Mouse (Mus musculus) ES-E14 (cell line): ENCODE data around the gene Thrb. TPM values are rescaled to one million over a fixed set of nuclear protein-coding genes. Genes with fewer than 3 reads are reported as not detected.
"Not testable (repeated sequence)": the region's sequence is repeated elsewhere in the genome, so short reads cannot be mapped to it uniquely, and the experiment has no call there.

Experiments
- DNase-seq: peaks from one replicate; pipeline ENCODE4 v3.0.0-alpha.2; 2013; ENCODE audit warnings: low read depth, low spot score
- H3K27ac ChIP-seq: 2 replicates; pipeline ENCODE4 v1.5.1; 2012; ENCODE audit warnings: low read depth, mild to moderate bottlenecking, low read length, moderate library complexity, mixed read lengths; ENCODE audit not compliant: poor library complexity, insufficient read depth, severe bottlenecking
- H3K36me3 ChIP-seq: 2 replicates; pipeline ENCODE4 v1.6.1; 2012; ENCODE audit warnings: mild to moderate bottlenecking, low read length, moderate library complexity, mixed read lengths; ENCODE audit not compliant: control insufficient read depth, poor library complexity, insufficient read depth, severe bottlenecking
- H3K4me1 ChIP-seq, 2 experiments: fragments of 150-350 bp in 1 of 2; sonication (generic) in 1 of 2; 2 replicates each; pipeline ENCODE4 v1.6.1; 2012; ENCODE audit warnings: low read length in 2 of 2, mild to moderate bottlenecking in 1 of 2, mixed read lengths in 1 of 2; ENCODE audit not compliant: control insufficient read depth in 2 of 2, insufficient read depth in 2 of 2, poor library complexity in 1 of 2
- H3K4me3 ChIP-seq, 2 experiments: fragments of 150-350 bp in 1 of 2; sonication (generic) in 1 of 2; 2 replicates each; pipeline ENCODE4 v1.5.1; 2012; ENCODE audit warnings: low read length in 2 of 2, low read depth in 1 of 2, mild to moderate bottlenecking in 1 of 2, mixed read lengths in 1 of 2; ENCODE audit not compliant: insufficient read depth in 1 of 2, poor library complexity in 1 of 2, severe bottlenecking in 1 of 2
- H3K9ac ChIP-seq: 2 replicates; pipeline ENCODE4 v1.6.1; 2012; ENCODE audit warnings: low read depth, mild to moderate bottlenecking, low read length, mixed read lengths; ENCODE audit not compliant: poor library complexity, insufficient read depth, severe bottlenecking
- H3K9me3 ChIP-seq: fragments of 150-350 bp; sonication (generic); 2 replicates; pipeline ENCODE4 v1.6.1; 2012; ENCODE audit warnings: low read depth, mild to moderate bottlenecking, low read length; ENCODE audit not compliant: control insufficient read depth, insufficient read depth
- CHD2 ChIP-seq: IDR thresholded peaks from 2 replicates; pipeline ENCODE4 v1.6.1; 2014; ENCODE audit warnings: mild to moderate bottlenecking, low read depth, low read length, inconsistent platforms
- HCFC1 ChIP-seq: IDR thresholded peaks from 2 replicates; pipeline ENCODE4 v1.6.1; 2012; ENCODE audit warnings: low read length, inconsistent platforms, borderline replicate concordance; ENCODE audit not compliant: insufficient read depth
- MAFK ChIP-seq: IDR thresholded peaks from 2 replicates; pipeline ENCODE4 v1.6.1; 2014; ENCODE audit warnings: mild to moderate bottlenecking, low read depth, low read length, inconsistent platforms; ENCODE audit not compliant: insufficient read depth
- ZC3H11A ChIP-seq: IDR thresholded peaks from 2 replicates; pipeline ENCODE4 v1.6.1; 2012; ENCODE audit warnings: low read depth, mild to moderate bottlenecking, inconsistent platforms, low read length, borderline replicate concordance
- ZNF384 ChIP-seq: IDR thresholded peaks from 2 replicates; pipeline ENCODE4 v1.6.1; 2012; ENCODE audit warnings: low read depth, low read length, inconsistent platforms
- in situ Hi-C, 2 experiments: fragments of 600-800 bp; cut with MboI; formaldehyde crosslinking; loops; one replicate each; pipeline ENCODE4 v1.15.1; 2025; ENCODE audit warnings: low sequenced_read_pairs in 2 of 2, inconsistent platforms in 1 of 2; ENCODE audit not compliant: unreplicated experiment in 2 of 2
- total RNA-seq: library from RNA; depleted of rRNA; stranded (reverse); fragments of 300-350 nt; gene quantifications from 2 replicates; pipeline ENCODE4 v1.2.3, GENCODE M21; 2012

The Thrb gene
- total RNA-seq, 1 experiment: 0.76 TPM

- H3K27ac ChIP-seq: no peak overlapping the region
- H3K36me3 ChIP-seq: no peaks in the 10 kb centered on the region
- in situ Hi-C loops: no loop called here
- H3K9me3 ChIP-seq: no peaks in the 10 kb centered on the region
- no peak for DNase-seq
- TF ChIP-seq MAFK (0 out of 2 replicates have a peak, but pooled peaks have one; percentile 22), ZNF384 (no peak)
- no peaks in the 10 kb centered on the region for H3K4me1 ChIP-seq
- H3K9ac ChIP-seq: no peak overlapping the region
- H3K4me3 ChIP-seq: no peak overlapping the region
Measured at GRCm38 (mm10) chr14:17917899-17918298, 257.8 kb downstream of the Thrb start.

DNA sequence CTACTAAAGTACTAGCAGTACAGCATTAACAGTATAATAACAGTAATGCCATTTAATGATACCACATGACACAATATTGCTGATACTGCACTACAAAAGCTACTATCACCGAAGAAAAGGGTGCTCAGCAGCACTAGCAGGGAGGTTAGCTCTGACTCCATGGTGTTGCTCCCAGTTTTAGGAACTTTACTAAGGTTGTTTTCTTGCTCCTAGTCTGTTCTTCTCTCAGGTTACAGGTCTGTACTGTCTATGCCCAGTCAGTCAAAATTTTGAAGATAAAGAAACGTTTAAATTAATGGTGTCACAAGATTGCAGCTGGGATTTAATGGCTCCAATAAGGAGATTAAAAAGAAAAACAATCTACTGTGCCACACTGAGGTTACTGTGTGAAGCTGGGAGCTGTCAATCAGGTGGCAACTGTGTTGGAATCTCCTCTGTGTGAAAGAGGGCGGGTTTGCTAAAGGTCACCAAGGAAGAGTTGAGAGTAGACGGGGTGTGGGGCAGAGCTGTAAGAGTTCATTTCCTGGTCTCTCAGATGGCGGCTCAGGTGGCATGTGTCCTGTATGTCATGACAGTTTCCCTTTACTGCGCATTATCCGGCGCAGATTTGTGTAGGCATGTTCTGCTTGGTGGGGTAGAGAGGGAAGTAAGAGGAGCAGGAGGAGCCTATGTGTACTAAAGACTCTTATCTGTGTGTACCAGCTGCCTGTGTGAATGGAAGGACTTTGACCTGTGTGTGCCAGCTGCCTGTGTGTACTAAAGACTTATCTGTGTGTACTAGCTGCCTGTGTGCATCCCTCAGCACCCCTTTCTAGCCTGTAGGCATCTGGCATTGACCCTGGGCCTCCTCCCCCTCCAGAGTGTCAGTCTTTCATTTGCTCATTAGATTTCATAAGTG, 263.0 kb downstream of the Thrb start:
- DNase-seq: no peak
- H3K4me1 ChIP-seq: no peaks in the 10 kb centered on the region
- H3K4me3 ChIP-seq: no peak overlapping the region
- H3K9me3 ChIP-seq: no peaks in the 10 kb centered on the region
- no peaks in the 10 kb centered on the region for H3K36me3 ChIP-seq
- H3K9ac ChIP-seq: no peak overlapping the region
- no peak for TF ChIP-seq ZC3H11A
- TF ChIP-seq HCFC1: no peak
- no peak for TF ChIP-seq ZNF384
- TF ChIP-seq MAFK: no peak
- TF ChIP-seq CHD2: no peak
- no peak overlapping the region for H3K27ac ChIP-seq
- in situ Hi-C loops: no loop called here

GRCm38 (mm10) chr14:17927469-17927868, 267.4 kb downstream of the Thrb start:
- Histone ChIP-seq H3K9ac (no peak overlapping the region), H3K4me3 (no peak overlapping the region), H3K36me3 (no peaks in the 10 kb centered on the region), H3K27ac (no peak overlapping the region), H3K4me1 (no peaks in the 10 kb centered on the region), H3K9me3 (no peaks in the 10 kb centered on the region)
- no peak for DNase-seq
- no peak for TF ChIP-seq CHD2
- TF ChIP-seq ZC3H11A: no peak; the same call in 1 of the 2 replicates
- no peak for TF ChIP-seq HCFC1
- TF ChIP-seq MAFK: no peak
- TF ChIP-seq ZNF384: no peak
- in situ Hi-C loops: no loop called here

GRCm38 (mm10) chr14:17929585-17929984, 269.5 kb downstream of the Thrb start:
- in situ Hi-C loops: no loop called here
- no peak for DNase-seq
- Histone ChIP-seq H3K36me3 (no peaks in the 10 kb centered on the region), H3K9me3 (no peaks in the 10 kb centered on the region), H3K4me1 (no peaks in the 10 kb centered on the region), H3K27ac (no peak overlapping the region), H3K9ac (no peak overlapping the region), H3K4me3 (no peak overlapping the region)
- TF ChIP-seq MAFK: no peak
- TF ChIP-seq ZNF384: no peak
- no peak for TF ChIP-seq ZC3H11A
- no peak for TF ChIP-seq HCFC1
- no peak for TF ChIP-seq CHD2

GRCm38 (mm10) chr14:17933475-17933874, 273.4 kb downstream of the Thrb start:
- TF ChIP-seq CHD2 (no peak), ZC3H11A (no peak), MAFK (no peak), HCFC1 (no peak), ZNF384 (no peak)
- no peaks in the 10 kb centered on the region for H3K4me1 ChIP-seq
- no peaks in the 10 kb centered on the region for H3K36me3 ChIP-seq
- H3K9me3 ChIP-seq: no peaks in the 10 kb centered on the region
- H3K27ac ChIP-seq: no peak overlapping the region
- no peak for DNase-seq
- in situ Hi-C loops: no loop called here
- H3K4me3 ChIP-seq: no peak overlapping the region
- no peak overlapping the region for H3K9ac ChIP-seq

DNA sequence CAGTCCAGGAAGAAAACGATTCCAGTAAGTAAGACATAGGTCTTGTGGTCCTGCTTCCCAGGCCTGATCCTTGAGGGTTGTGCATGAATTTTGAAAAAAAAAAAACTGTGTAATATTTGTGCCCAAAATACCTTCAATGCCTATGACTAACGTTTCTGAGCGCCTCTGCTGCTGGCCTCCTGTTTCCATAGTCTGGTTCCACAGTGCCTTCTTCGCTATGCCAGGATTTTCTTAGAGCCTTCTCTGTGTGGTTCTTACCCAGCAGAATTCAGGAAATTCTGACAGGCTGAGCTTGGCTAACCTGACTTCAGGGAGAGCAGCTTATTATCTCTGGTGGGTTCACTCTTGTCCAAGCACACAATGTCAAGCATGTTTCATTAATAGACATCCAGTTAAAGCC, 274.7 kb downstream of the Thrb start:
- H3K9ac ChIP-seq, DNase-seq, H3K4me3 ChIP-seq, H3K4me1 ChIP-seq, H3K9me3 ChIP-seq, H3K27ac ChIP-seq, H3K36me3 ChIP-seq, in situ Hi-C loops: not testable (repeated sequence)
